Mouse (Mus musculus) brain, embryonic 14.5 days (tissue): ENCODE data around the gene Ptprj. TPM values are rescaled to one million over a fixed set of nuclear protein-coding genes. Genes with fewer than 3 reads are reported as not detected.

Experiments
- DNase-seq: peaks from one replicate; pipeline ENCODE4 v3.0.0-alpha.2; 2011; ENCODE audit warnings: low read depth
- CTCF ChIP-seq: fragments of 200-500 bp; IDR thresholded peaks from 2 replicates; pipeline ENCODE4 v1.5.1; 2012; ENCODE audit warnings: inconsistent platforms, mild to moderate bottlenecking, moderate library complexity, borderline replicate concordance; ENCODE audit not compliant: insufficient read depth, insufficient read length; ENCODE audit errors: extremely low read depth
- POLR2A ChIP-seq: fragments of 200-500 bp; IDR thresholded peaks from 2 replicates; pipeline ENCODE4 v1.6.1; 2012; ENCODE audit warnings: mild to moderate bottlenecking, inconsistent platforms, borderline replicate concordance; ENCODE audit not compliant: poor library complexity, insufficient read depth, insufficient read length, severe bottlenecking; ENCODE audit errors: extremely low read depth
- polyA plus RNA-seq: library from polyadenylated mRNA; depleted of rRNA; stranded (reverse); fragments of >200 nt; gene quantifications from 2 replicates; pipeline ENCODE4 v1.2.3, GENCODE M21; 2012

Gene Ptprj
- polyA plus RNA-seq, 1 experiment, result 11.7 TPM

- TF ChIP-seq CTCF (no peak), POLR2A (no peak)
- DNase-seq, result no peak
Observed at GRCm38 (mm10) chr2:90509268-90509667, 71.2 kb downstream of the Ptprj start.

- DNase-seq, result peak; percentile 44
- TF ChIP-seq CTCF (no peak), POLR2A (no peak)
Observed at GRCm38 (mm10) chr2:90506143-90506542, 74.3 kb downstream of the Ptprj start.

GRCm38 (mm10) chr2:90504731-90505171, 75.7 kb downstream of the Ptprj start:
- DNase-seq, result no peak
- no peak for TF ChIP-seq CTCF

- DNase-seq, result no peak
- TF ChIP-seq CTCF (no peak), POLR2A (no peak)
Observed at GRCm38 (mm10) chr2:90503182-90503833, 77.1 kb downstream of the Ptprj start.

- no peak for DNase-seq
Observed at GRCm38 (mm10) chr2:90502738-90503137, 77.7 kb downstream of the Ptprj start.

GRCm38 (mm10) chr2:90501708-90502107, 78.7 kb downstream of the Ptprj start:
- TF ChIP-seq POLR2A, result no peak
- no peak for TF ChIP-seq CTCF
- no peak for DNase-seq

More at GRCm38 (mm10) chr2:90502738-90503137, 77.7 kb downstream of the Ptprj start:
- no peak for TF ChIP-seq POLR2A
- TF ChIP-seq CTCF, result no peak

- TF ChIP-seq POLR2A (no peak), CTCF (no peak)
- DNase-seq, result no peak
Observed at GRCm38 (mm10) chr2:90500892-90501291, 79.6 kb downstream of the Ptprj start.

- TF ChIP-seq CTCF (no peak), POLR2A (no peak)
Observed at GRCm38 (mm10) chr2:90499002-90499401, 81.4 kb downstream of the Ptprj start.

GRCm38 (mm10) chr2:90497551-90497950, 82.9 kb downstream of the Ptprj start:
- TF ChIP-seq CTCF, result no peak
- no peak for TF ChIP-seq POLR2A
- no peak for DNase-seq

More at GRCm38 (mm10) chr2:90499002-90499401, 81.4 kb downstream of the Ptprj start:
- peak; percentile 37 for DNase-seq

GRCm38 (mm10) chr2:90496680-90497074, 83.8 kb downstream of the Ptprj start:
- no peak for TF ChIP-seq CTCF
- TF ChIP-seq POLR2A, result no peak
- no peak for DNase-seq

- no peak for DNase-seq
- TF ChIP-seq CTCF (no peak), POLR2A (no peak)
Observed at GRCm38 (mm10) chr2:90496012-90496679, 84.3 kb downstream of the Ptprj start.
